Mouse (Mus musculus) urinary bladder, postnatal 10 days (tissue): ENCODE results near the gene Troap.
A peak's percentile ranks its signal among the peaks of the same experiment; 100 is the strongest.

Experiments used
- DNase-seq: peaks from one replicate; pipeline ENCODE4 v3.0.0; 2022; ENCODE audit warnings: low spot score

Gene Troap

DNA sequence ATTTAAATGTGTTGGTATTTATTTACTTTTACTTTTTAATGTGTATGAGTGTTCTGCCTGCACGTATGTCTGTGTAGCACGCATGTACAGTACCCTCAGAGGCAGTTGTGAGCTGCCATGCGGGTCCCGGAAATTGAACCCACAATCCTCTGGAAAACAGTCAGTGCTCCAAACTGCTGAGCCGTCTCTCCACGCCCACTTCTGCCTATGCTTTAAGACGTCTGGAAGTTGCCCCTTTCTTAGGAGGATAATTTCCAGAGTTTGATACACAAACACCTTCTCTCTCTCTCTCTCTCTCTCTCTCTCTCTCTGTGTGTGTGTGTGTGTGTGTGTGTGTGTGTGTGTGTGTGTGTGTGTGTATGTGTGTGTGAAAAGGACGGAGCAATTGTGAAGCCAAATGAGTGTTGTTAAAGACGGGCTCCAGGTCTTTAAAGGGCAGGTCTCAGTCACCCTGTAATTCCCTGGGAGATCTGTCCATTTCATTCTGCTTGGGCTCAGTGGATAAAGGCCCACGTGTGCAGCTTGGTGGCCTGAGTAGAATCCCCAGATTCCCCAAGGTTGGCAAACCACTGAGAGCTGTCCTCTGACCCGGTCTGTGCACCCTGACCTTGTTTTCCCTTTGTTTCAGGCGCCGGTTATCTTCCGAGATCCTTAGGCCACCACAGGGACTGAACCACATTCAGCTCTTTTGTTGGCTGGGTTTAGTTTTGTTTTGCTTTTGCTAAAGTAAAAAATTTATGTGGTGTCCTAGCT is 40.1 kb downstream of the Troap start:
- DNase-seq: no peak

DNA sequence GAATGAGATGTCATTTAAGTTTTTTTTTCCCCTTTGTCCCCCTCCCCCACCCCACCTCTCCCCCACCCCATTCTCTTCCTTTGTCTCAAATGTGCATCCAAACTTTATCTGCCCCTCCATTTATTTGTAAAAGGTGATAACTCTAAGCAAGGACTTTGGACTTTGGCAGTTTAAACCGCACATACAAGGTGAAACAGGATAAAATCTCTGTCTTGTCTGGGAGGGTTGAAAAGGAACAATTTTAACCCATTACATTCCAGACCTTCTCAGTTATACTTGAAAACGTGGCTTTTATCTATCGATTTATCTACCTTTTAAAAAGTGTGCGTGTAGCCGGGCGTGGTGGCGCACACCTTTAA is 40.7 kb downstream of the Troap start:
- no peak for DNase-seq

DNA sequence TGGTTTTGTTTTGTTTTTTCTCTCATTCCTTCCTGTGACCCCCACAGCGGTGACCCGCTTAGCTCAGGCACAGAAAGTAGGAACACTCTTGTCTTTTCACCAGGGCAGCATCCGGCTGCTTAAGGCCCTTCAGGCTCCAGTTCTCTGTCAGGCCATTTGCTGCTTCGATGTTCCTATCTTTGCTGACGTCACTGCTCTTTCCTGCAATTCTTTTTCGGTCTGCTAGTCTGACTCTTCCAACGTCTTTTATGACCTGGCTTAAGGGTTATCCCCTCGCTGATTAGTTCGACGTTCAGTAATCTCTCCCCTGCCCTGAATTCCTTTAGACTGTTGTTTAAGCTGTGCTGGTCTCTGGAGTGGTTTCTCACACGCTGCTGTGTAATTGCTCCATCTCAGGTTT is 42.2 kb downstream of the Troap start:
- no peak for DNase-seq

DNA sequence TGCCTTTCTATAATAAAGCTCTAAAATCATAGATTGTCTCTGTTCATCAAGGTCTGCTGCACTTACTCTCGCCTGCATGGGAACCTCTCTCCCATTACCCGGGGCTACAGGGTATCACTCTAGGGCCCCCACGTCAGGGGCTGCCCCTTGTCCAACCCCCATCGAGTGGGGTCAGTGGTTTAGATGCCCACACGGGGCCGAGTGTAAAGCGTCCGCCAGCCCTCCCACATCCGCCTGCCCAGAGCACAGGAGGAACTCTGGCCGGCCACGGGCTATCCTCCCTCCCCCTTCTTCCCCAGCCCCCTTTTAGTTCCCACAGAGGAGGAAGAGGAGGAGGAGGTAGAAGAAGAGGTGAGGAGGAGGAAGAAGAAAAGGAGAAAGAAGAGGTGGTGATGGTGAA is 46.4 kb downstream of the Troap start:
- no peak for DNase-seq

DNA sequence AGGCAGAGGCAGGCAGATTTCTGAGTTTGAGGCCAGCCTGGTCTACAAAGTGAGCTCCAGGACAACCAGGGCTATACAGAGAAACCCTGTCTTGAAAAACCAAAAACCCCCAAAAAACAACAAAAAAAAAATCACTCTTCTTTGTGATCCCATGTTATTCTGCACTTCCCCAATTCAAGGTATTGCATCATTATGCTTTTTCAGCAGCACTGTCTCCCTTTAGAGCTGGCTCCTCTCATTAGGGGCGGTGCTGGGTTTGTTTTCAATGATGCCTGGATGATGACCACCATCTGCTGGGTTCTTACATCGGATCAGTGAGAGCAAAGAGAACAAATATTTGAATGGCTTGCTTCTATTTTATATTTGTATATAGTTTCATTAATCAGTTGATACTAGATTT is 48.3 kb downstream of the Troap start:
- no peak for DNase-seq

DNA sequence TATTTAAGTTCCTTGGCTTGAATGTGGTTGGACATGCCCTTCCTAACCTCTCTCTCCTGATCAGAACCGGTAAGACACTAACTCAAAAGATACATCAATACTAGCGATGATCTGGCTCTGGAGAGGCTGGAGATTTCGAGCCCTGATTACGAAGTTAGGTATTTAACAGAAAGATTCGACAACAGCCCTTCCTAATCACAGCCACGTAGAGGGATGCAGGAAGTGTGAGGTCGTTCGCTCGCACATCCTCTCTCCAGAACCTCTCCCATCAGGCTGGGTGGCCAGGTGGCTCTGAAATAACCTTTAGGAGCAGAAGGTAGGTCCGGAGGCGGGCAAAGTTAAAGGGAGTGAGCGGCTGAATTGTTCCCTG is 51.3 kb downstream of the Troap start, which contains the start of gene Spats2:
Spats2 (plus strand) TSS at position 206 of the 370 bp plus-strand sequence.
- no peak for DNase-seq

DNA sequence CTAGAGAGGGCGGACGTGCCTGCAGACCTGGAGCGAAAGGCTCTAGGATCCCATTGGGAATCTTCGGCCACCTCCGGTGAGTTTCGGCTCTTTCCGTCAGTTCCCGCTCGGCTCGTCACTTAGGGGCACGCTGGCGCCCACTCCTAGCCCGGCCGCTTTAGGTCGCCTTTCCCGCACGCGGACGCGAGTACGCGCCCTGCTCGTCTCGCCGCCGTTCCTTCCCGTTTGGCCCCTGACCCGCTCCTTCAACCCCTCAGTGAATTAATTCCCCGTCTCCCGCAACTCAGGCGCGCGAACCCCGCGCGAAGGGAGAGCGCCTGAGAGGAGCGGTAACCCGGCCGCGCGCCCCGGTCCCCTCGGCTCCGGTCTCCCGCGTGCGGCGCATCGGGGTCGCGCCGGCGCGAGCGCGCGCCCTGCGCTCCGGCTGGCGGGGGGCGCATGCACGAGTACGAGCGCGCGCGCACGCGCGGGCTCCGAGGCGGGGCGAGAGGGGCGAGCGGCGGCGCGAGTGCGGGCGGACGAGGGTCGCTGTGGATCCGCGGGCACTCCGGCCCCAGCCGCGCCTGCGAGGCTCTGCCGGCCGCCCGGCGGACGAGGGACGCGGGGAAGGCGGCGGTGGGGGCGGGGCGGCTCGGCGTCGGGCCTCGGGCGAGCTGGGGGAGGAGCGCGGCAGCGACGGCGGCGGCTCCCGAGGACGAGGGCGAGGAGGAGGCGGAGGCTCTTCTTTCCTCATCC is 51.9 kb downstream of the Troap start:
- DNase-seq: peak; percentile 57

DNA sequence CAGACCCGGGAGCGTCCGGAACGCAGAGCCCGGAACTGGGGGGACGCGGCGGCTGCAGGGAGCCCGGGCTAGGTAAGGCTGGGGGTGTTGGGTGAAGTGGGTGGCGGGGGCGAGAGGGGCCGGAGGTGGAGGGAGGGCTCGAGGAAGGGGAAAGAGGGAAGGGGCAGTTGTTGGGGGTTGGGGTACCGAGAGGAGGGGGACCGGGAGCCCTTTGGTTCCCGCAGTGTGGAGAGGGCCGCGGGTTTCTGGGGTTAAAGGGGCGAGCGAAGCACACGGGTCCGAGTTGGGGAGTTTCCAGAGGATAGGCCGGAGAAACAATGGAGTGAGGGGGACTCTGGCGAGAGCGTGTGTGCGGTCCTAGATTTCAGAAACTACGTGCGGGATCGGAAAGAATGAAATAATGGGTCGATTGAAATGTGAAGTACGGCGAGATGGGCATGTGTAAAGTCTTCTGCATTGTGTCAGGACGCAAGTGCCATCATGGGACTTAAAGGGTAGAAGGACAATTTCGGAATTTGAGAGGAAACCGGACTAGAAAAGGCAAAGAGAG is 52.5 kb downstream of the Troap start:
- DNase-seq: no peak

DNA sequence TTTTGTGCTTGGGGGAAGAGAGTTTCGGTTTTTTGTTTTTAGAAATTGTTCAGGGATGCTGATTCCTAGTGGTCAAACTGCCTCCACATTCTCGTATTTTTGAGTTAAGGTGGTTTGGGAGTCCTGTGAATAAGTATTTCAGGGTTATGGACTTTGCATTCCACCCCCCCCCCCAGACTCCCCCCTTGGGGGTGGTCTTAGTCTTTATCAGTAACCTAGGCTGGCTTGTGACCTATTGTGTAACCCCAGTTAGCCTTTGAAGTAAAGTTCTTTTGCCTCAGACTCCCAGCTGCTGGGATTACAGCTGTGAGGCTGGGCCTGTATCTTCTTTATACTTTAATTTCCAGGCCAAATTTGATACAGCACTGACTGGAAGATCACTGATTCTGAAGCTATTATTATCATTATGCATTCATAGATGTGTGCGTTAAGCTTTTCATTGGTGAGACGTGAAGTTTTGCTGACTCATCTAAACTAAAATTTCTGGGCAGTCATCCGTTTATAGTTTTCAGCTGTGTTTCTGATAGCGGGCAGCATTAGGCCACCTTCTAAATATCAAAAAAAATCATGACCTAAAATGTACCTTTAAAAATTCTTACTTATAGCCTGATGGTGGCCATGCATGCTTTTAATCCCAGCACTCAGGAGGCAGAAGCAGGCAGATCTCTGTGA is 53.6 kb downstream of the Troap start:
- DNase-seq: no peak

DNA sequence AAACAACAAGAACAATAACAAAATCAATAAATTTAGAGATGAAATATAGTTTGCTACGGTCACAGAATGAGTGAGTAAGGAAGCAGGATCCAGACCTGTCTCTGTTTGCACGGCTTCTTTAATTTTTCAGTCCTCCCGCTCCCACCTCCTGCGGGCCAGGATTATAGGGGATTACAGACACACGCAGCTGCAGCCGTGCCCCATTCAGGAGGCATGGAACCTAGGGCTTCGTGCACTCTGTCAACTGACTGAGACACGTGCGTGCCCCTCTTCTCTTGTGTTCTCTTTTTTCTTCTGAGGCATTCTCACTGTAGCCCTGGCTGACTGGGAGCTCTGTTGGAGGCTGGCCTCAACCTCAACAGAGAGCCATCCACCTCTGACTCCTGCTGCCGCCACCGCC is 55.1 kb downstream of the Troap start:
- DNase-seq: no peak

DNA sequence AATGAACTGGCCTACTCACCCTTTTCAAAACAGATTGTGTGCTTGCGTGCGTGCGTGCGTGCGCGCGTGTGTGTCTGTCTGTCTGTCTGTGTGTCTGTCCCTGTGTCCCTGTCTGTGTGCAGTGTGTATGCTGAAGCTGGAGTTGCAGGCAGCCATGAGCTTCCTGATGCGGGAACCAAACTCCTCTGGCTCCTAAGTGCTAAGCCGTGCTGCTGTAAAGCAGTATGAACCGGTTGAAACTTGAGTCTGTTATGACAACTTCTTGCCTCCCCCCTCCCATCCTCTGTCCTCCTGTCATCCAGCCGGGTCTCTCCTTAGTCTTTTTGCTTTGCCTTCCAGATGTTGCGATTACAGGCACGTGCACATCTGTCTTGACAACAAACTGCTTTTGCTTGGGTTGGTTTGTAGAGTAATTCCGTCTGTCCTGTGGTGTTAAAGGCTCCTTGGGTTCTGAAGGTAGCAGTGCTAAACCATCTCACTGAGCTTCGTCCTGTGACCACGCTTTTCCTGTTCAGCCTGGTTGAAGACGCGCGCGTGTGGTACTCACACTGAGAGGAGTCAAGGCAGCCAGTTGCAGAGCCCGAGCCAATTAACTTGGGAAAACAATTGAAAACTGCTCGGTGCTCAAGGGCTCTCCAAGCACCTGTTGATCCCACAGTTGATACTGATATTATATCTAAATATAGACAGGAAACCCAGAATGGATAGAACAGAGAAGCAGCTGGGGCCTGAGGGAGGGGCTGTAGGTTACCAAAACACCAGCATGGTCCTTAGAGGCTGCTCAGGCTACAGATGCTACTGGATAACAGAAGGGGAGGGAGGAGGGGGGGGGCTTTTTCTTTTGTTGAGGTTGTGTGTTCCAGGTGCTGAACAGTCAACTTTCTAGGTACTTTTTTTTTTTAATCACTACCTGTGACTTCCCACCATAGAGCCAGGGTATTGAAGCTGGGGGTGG is 55.9 kb downstream of the Troap start:
- DNase-seq: no peak
